Mouse (Mus musculus) cerebellum, adult 11 months (tissue): ENCODE measurements at regions not wholly inside any gene's neighbourhood (a gene's known extent, or its start where the extent isn't known, plus 50 kb on each side); places are given as distances from the start of the nearest gene placed in this dataset.
A peak's percentile ranks its signal among the peaks of the same experiment; 100 is the strongest.

ENCODE experiments used
- DNase-seq: peaks from one replicate; pipeline ENCODE4 v3.0.0; 2022

DNA sequence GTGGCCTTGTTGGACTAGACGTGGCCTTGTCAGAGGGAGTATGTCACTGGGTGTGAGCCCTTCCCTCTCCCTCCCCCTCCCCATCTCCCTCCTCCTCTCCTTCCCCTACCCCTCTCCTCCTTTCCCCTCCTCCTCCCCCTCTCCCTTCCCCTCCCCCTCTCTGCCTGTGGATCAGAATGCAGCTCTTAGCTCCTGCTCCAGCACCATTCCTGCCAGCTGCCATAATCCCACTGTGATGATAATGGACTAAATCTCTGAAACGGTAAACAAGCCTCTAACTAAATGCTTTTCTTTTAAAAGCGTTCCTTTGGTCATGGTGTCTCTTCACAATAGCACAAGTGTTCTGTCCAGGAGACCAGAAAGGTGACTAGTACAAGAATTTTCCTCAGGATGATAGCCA lies 573.1 kb upstream of the Gm19410 start:
- no peak for DNase-seq

DNA sequence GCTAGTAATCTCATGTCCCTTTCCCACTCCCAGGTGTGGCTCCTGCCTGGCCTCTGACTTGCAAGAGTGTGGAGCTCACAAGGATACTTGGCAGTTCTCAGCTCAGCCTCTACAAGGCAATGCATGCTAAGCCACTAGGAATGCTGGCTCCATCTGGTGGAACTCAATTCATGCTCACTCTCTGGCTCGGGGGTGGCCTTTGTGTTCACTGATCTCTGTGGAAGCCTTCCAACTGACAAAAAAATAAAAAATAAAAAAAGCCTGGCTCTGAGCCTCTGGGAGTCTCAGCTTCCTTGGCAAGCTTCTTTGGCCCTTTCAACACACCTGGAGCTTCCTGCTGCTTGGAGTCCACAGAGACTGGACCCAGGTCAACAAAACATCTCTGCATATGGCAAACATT lies 571.8 kb upstream of the Gm19410 start:
- DNase-seq: peak; percentile 37

DNA sequence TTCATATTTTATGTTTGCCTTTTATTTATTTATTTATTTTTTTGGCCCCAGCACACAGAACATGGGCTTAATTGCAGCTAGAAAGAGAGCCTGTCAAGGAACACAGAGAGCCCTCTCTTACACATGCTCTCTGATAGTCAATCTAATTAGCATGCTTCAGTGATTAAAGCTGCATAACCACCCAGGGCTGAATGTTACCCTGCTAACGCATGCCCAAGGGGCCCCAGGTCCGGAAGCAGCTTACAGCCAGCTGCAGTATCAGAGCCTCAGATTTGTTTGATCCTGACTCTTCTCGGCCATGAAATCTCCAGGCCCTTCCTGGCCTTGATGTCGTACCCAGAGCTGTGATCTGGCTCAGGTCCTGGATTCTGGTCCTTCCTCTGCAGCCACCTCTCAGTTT lies 569.4 kb upstream of the Gm19410 start:
- DNase-seq: no peak

DNA sequence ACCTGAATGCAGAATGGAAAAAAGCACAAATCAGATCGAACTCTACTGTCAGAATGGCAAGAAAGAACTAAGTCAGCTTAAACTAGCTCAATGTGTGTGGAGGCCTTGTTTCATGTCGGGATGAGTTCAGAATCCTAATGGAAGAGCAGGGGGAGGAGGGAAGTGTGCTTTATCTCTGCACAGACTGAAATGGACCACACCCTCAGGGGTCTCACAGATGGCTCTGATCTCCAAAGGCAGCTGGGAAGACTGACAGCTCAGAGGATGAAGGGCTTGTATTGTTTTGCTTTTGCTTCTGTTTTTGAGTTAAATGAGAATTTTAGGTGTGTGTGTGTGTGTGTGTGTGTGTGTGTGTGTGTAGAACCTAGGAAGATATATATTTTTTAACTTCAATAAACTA lies 566.8 kb upstream of the Gm19410 start:
- DNase-seq: no peak

DNA sequence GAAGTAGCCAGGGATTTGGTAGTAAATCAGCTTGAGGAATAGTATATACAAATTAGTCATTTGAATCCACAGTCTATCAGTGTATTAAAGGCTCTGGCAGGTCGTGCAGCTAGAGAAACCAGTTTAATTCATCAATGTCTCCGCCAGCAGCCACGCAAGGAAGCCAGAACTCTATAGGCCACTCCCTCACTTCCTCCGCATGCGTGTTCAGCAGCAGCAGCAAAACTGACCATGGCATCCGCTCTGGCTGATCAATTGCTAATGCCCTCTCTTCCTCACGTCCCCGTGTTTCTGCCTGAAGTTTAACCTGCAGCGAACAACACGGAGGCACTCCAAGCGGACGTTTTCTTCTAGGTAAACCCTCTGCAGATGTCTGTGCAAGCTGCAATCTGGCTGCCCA lies 564.2 kb upstream of the Gm19410 start:
- DNase-seq: no peak

DNA sequence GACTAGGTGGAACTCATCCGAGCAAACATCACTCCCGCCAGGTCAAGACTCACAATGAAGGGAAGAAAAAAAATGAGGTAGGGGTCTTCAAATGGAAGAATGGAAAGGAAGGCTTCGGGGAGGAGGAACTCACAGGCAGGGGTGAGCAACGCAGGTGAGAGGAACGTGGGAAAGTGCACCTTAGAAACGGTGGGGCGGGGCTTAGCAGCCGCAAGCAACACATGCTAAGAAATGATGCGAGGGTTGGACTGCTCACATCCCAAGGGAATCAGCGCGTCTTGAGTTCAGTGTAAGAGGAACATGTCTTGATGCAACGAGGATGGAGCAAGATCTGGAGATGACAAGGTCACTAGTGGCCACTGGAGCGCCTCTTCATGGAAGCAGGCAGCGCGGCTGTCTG lies 560.6 kb upstream of the Gm19410 start:
- DNase-seq: no peak

DNA sequence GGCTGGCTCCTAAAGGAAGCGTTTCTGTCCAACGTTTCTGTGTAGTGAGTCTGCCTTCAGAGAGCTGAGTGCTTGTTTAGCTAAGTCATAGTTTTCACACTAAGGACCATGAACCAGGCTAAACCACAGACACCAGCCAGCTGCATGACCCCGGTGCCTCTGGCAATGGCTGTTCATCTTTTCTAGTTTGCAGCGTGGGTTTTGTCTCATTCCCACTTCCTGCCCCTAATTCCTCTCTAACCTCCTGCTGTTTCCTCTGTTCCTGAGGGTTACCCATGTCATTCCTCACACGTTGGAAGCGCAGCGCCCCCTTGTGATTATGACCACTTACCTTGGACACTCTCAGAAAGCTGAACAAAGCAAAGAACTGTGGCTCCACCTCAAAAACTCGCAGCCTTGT lies 560.1 kb upstream of the Gm19410 start:
- peak; percentile 15 for DNase-seq

DNA sequence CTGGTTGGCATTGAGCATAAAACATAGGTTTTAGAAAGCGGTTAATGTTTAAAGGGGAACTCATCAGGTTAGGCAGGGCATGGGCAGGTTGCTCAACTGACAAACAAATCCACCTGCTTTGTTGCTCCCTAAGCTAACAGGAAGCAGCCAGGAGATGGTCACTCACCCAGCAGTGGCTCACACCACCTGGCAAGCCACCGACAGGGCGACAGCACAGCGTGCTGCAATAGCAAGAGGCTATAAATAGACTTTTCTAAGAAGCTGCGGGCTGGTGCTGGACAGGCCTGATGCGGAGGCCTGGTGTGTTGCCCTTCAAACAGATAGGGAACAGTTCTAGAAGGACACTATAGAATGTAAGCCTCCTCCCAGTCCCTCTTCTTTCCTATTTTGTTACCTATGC lies 559.3 kb upstream of the Gm19410 start:
- no peak for DNase-seq

DNA sequence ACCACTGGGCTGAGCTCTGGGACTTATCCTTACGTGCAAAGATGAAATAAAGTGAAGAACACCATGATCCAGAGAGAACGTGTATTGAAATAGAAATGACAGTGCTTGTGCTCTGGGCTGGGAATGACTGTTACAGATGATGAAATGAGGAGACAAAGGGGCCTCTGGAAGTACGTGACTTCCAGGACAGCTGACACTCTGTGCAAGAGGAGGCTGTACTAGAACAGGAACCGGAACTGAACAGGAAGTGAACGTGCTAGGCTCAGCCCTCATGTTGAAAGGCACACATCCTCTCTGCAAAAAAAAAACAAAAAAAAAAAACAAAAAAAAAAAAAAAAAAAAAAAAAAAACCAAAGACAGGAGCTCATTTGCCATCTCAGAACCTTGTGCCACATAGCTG lies 557.2 kb upstream of the Gm19410 start:
- no peak for DNase-seq

DNA sequence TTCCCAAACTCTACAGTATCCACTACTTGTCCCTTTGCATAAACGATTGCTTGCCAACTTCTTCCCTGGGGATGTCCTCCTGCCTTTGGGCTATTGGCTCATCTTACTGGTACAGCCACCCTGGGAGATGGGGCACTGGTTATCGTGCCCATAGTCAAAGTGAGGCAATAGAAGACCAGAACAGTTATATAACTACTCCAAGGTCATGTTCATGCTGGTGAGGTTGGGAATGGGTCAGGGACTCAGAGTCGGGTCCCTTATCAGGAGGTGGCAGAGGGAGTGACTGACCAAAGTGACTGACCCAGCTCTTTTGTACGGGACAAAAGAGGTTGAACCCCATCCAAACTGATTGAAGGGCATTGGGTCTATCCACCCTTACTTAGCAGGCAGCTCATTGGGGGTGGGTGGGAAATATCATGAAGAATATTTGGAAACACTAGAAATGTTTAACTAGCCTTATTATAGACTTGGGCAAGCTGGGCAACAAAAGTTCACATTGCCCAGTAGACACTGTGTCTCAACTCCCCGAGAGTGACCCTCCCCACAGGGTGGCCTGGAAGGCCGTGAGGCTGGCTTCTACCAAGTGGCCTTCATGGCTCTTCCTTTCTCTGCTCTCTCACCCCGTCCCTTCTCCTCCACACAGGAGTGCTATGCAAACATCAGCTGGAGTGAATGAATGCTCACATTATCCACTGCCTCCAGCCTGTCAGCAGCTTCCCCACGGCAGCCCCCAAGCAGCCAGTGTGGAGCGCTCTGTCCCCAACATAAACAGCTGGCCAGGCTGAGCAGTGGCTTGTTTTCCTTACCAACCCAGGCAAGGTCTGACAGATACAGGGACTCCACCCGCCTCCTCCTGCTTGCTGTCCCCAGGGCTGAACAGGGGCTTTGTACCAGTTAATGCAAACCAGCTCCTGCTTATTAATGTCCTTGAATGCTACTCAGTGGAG lies 553.8 kb upstream of the Gm19410 start:
- no peak for DNase-seq

DNA sequence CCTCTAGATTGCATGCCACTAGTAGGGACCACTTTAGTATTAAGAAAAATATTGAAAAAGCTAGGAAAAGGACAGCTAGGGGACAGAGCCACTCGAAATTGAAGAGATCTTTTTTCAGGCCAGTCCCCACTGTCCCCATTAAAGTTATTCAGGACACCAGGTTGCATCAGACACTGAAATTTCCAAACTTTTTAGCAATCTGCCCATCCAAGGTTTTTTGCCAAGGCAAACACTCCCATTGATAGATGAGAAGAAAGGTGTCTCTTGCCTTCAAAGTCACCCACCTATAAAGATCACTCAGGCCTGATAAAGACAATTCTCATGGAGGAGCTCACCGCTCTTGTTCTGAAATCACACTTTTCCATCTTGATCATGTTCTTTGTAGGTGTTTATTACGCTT lies 552.1 kb upstream of the Gm19410 start:
- no peak for DNase-seq

DNA sequence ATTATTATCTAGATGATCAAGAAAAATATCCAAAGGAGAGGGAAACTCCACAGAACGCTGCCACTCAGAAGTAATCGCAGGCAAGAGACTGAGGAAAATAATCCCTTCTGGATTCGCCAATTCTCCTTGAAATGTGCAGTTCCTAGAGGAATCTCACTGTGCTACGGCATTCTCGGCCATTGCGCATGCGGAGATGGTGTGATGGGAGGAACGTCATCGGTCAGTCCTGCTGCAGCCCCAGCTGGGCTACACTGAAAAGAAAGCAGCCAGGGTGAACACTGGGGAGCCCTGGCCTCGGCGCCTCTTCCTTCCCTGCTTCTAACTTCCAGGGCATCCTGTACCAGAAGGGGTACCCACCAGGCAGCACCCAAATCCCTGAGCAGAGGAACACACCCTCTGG lies 548.0 kb upstream of the Gm19410 start:
- no peak for DNase-seq

DNA sequence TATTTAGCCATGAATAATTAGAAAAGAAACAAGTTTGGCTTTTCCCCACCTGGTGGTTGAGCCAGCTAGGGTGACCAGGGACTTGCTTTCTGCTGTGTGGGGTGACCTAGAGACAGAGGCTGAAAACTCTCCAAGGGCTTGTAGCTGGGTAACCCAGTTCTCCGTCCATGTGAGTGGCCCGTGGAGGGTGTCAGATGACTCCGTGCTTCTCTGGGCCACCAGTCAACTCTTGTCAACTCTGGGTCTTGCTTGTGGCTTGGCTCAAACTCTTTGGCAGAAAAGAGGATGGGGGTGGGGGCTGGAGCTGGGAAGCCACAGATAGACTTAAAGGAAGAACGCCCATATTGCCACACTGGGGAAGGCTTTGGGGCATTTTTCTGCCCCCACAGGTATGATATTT lies 547.3 kb upstream of the Gm19410 start:
- DNase-seq: no peak

DNA sequence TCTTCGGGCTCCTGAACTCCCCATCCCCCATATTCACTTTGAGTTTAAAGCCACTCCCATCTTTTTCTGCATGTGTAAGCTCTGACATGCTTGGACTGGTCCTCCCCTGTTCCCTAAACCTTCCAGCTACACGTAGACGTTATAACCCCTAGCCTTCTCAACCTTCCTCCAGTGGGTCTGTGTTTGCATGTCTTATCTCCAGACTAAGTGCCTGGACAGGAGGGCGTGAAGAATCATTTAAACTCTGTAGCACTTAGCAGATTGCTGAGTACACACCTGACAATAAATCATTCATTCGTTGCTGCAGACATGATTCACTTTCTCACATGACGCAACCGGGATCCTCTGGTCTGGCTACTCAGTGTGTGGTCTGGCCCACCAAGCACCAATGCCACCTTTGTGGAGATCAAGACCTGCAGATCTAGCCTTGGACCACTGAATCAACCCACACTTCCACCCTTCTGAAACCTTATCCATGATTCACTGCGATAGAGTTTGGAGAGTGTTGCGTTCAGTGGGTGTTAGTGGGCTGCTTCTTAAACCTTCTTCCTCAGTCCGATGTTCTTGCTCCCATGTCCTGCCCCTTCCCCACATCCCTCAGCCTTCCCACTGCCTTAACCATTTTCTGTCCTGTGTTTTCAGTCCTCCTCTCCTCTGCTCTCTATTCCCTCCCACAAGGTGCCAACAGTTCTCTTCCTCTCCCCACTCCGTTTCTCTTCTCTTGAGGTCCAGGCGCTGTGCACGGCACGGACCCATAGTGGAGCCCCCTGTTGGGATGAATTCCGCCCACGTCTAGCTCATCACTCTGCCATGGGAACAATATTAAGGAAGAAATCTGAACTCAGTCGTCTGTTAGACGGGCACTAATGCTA lies 541.3 kb upstream of the Gm19410 start:
- DNase-seq: no peak

DNA sequence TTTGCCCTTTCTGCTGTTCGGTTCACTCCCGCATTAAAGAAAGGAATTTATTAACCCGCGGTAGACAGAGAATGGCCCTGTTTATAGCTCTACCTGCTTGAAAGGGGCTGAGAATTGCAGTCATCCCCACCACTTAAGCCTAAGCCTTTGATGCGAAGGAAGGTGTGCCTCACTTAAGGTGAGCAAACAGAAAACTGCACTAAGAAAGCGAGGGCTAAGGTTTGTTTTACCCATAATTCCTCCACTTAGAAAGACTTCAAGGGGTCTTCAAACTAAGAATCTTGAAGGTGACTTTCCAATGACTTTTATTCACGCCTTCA lies 540.7 kb upstream of the Gm19410 start:
- no peak for DNase-seq

DNA sequence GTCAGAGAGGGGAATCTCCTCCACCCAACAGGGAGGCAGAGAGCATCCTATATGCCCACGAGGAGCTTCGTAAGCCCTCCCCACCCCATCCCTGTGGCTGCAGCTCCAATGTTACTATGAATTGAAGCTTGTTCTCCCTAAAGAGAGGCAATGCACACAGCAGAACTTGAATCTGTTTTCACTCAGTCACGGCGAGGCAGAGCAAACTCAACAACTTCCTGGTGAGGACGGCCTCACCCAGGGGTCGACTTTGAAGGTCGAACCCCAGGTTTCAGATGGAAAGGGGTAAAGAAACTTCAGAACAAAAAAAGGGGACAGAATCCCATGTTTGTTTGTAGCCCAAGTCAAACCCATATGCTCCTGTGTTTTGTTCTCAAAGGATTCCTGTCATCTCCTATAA lies 538.5 kb upstream of the Gm19410 start:
- DNase-seq: no peak

DNA sequence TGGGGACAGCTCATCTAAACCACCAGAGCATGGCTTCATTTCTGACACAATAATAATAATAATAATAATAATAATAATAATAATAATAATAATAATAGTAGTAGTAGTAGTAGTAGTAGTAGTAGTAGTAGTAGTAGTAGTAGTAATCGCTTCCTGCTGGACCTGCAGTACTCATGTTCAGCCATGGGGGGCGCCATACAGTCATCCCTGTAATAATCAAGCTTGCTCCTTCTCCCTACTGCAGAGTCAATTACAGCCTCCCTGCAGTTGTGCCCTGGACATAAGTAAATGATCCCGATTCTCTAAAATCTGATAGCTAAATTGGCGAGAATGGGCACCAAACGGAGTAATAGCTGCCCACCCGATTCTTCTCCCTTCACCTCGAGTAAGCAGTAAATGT lies 537.1 kb upstream of the Gm19410 start:
- DNase-seq: no peak

DNA sequence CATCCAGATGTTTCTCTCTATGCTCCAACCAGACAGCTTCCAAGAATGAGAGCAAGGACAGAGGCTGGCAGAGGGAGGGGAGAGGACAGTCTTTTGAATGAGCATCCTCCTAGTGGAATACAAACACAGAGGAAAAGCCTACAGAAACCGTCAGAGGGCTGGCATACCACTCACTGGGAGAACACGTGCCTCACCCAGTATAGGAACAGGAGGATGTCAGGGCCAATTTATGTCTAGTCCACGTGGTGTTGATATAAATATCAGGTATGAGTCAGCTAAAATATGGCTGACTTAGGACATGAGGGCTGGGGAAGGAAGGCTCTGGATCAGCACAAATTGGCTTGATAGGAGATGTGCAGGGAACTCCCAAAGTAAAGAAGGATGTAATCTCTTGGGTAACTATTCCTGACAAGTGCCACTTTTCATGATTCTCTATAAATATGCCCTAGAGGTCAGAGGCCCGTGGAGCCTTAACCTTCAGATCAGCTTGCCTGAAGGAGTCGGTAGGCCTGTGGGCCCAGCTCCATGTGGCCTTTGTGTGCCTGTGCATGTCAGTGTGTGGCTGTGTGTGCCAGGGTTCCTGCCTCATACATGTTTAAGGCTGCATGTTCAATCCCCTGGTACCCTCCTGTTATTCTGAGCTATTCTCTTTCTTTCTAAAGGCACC lies 531.9 kb upstream of the Gm19410 start:
- DNase-seq: no peak

DNA sequence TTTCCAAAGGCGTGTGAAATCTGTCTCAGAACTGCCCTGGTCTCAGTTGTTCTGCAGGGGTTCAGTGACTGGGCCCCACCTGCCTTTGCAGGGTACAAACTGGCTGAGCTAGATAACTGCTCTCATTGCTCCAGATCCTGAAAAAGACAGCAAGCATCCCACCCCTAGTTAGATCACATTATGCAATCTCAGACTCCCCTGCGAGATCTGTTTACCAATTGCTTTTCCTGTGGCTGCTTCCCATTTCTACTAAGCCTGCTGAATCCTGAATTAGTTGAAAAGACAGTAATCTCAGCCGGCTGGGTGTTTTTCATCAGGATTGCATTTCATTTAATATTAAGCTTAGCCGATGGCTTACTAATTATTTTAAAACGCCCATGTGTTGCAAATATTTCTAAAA lies 531.2 kb upstream of the Gm19410 start:
- DNase-seq: no peak

DNA sequence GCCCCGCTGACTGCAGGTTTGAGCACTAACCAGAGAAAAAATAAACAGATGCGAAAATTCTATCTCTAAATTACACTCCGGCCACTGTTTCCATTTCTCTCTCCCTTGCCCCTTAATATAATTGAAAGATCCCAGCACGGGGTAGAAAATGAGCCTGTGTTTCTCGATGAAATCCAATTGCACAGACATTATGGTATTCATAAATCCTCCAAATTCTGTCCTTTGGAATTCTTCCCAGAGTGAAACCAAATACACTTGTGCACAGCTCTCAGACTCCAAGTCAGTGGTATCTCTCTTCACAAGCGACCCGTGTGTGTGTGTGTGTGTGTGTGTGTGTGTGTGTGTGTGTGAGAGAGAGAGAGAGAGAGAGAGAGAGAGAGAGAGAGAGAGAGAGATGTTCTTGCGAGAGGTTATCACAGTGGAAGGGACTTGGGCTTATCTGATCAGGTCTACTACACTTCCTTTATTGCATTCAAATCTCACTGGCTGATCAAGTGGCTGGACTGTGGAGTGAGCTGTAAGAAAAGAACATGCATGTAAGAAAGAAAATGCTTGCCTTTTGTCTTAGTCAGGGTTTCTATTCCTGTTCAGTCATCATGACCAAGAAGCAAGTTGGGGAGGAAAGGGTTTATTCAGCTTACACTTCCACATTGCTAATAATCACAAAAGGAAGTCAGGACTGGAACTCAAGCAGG lies 529.6 kb upstream of the Gm19410 start:
- no peak for DNase-seq

DNA sequence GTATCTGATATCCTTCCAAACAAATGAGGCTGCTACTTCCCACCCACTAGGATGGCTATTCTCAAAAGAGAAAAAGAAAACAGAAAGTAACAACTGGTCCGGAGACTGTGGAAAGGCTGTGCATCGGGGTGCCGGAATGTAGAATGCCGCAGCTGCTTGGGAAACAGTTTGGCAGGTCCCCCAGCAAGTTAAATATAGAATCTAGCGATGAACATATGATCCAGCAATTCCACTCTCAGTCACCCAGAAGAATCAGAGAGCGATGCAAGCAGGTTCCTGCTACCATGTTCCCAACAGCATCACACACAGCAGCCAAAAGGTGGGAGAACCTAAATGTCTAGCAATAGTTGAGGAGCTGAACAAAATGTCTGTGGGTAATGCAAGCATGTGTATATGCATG lies 528.3 kb upstream of the Gm19410 start:
- no peak for DNase-seq

DNA sequence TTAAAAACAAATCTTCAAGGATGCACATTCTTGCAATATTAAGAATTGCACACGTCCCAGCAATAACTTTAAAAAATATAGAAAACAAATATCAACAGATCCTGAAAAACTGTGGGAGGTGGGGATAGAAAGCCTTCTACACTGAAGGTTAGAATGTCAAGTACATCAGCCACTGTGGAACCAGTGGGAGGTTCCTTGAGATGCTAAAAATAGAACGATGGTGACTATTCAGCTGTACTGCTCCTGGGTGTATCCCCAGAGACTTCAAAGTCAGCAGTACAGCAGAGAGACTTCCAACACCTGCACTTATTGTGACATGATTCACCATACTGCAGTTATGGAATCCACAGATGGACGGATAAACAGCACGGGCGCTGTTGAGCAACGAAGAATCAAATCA lies 524.7 kb upstream of the Gm19410 start:
- DNase-seq: no peak

DNA sequence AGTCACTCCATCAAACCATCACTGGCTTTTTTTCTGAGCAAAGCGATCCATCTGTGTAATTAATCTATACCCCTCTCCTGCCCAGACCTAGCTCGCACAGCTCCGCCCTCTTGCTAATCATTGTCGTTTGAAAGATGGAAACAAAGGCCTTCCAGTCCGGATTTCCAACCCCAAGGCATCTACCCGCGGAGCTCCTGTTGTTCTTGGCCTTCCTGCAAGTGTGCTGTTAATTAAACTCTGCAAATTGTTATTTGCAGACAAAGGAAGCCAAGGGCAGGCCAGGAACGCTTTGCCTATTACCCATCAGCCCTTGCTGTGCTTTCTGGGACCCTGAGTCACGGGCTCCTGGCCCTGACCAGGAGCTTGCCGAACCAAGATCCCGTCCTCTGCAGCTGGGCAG lies 522.0 kb upstream of the Gm19410 start:
- no peak for DNase-seq
